Mouse (Mus musculus) liver, adult (tissue): ENCODE measurements at regions not wholly inside any gene's neighbourhood (a gene's known extent, or its start where the extent isn't known, plus 50 kb on each side); places are given as distances from the start of the nearest gene placed in this dataset.

Experiments used
- GATA4 ChIP-seq: IDR thresholded peaks from 2 replicates; pipeline ENCODE4 v1.6.1; 2014; ENCODE audit warnings: mild to moderate bottlenecking, low read length; ENCODE audit not compliant: insufficient replicate concordance

DNA sequence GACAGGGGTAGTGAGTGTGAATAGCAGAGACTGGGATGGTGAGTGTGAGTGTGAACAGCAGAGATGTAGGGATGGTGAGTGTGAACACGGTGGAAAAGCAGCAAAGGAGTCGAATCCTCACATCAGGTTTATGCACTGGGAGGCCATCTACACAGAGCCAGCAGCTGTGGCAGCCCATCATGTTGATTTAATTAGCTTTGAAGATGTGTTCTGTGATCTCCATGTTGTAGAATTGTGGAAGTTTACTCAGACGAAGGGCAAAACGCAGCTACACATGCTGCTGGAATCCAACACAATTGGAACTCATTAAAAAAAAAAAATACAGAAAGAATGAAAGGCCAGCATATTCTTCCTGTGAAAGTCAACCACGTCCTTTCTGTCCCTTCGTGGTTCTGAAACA lies 80.2 kb upstream of the Lrig3 start:
- TF ChIP-seq GATA4: no peak

DNA sequence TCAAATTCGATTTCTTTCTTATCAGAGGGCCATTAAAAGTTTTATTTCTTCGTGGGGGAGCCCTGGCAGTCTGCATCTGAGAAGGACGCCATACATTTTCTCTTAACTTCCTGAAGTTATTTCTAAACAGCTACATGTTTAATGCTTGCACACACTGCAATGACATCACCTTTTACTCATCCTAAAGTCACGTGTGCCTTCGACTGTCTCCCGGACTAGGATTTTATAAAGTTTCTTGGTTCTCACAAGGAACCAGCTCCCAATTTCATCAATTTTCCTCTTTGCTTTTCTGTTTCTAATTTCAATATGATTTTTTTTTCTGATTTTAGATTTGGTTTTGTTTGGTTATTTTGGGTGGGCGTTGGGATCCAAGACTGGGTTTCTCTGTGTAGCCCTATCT lies 73.8 kb upstream of the Lrig3 start:
- TF ChIP-seq GATA4: no peak

DNA sequence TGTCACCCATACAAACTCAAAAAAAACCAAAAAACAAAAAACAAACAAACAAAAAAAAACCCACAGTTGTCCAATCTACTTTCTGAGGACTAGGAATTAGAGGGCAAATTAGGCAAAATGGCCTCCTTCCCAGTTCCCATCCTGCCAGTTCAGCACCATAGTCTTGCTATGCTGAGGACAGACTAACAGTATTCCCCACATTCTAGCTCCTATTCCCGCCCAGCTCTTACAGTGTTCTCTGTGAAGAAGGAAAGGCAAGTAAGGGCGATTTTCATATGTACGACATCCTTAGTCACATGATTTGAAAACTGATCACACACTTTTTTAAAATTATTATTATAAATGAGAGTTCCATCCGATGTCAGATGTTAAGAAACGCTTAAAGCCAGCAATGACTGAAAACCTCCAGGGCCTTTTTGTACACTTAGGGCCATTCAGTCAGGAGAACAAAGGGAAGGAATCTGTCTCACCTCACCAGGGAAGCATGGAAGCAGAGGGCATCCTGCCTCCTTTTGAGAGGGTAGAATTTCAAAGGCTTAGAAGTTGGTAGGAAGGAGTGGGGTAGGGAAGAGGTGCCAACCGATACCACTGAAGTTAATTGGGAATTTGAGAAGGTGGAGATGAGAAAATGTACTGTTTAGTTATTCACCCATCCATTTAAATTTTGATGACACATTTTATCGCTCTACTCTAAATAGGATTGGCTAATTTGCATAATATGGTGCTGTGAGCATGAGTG lies 70.1 kb upstream of the Lrig3 start:
- no peak for TF ChIP-seq GATA4

- no peak for TF ChIP-seq GATA4
Observed at GRCm38 (mm10) chr10:125896646-125897045, 69.3 kb upstream of the Lrig3 start.

DNA sequence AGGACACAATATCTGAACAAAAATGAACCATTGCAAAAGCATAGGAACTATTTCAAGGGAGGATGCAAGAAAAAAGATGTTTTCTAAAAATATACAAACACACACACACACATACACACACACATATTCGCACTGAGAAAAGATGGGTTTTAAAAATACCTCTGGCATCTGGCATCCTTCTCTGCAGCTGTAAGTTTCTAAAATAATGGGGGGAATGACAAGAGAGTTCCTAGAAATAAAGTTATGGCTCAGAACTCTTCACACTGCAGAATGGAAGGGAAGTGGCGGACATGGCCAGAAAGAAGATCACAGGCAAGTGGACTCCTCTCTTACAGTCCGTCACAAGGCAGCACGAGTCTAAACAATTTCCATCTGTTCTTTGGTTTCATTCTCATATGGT lies 66.5 kb upstream of the Lrig3 start:
- no peak for TF ChIP-seq GATA4

GRCm38 (mm10) chr10:125900562-125900961 lies 65.4 kb upstream of the Lrig3 start:
- TF ChIP-seq GATA4: no peak

DNA sequence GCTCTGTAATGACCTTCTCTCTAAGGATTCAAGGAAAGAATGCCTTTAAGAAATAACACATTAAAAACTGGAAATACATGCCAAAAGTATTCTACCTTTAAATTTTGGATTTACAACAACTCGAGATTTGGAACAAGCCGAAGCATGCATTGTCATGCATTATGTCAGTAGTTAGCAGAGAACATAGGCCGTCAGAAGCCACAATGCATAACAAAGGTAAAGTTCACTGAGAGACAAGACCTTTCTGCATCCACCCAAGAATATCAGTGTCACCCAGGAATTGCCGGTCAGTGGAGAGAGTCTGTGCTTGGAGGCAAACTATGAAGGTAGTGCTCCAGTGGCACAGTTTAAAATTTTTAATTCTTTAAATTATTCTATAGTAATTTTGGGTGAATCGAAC lies 63.3 kb upstream of the Lrig3 start:
- no peak for TF ChIP-seq GATA4

GRCm38 (mm10) chr10:125912207-125912606 lies 53.8 kb upstream of the Lrig3 start:
- TF ChIP-seq GATA4: no peak
